Mouse (Mus musculus): ENCODE measurements around the gene Adam11. TPM values are rescaled to one million over a fixed set of nuclear protein-coding genes. Genes with fewer than 3 reads are reported as not detected.

Gene Adam11
- polyA plus RNA-seq, 1 experiment = 0.41 TPM

DNA sequence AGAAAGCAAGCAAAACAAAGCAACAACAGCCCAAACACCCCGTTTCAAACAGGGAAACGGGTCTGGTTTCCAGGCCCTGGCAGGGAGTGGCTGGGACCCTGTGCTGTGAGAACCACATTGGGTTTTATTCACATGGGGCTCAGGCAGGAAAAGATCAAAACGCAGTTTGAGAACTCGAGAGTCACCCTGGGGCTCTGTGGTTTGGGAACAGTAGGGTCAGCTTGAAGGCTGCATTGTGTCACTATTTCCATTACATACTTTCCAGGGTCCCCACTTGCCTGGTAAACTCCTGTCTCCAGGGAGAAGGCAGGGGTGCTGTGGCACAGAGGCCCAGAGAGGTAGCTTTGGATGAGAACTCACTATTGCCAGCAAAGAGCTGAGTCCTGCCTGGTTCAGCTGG, 65.9 kb downstream of the Adam11 start:
- Histone ChIP-seq H3K79me3 (ENCODE audit: low read depth) (no peaks in the 10 kb centered on the region), H3K4me3 (ENCODE audit: insufficient read depth, poor library complexity, severe bottlenecking) (no peak overlapping the region), H3K36me3 (ENCODE audit: control insufficient read depth, insufficient read depth) (no peaks in the 10 kb centered on the region), H3K27me3 (ENCODE audit: control insufficient read depth, insufficient read depth, insufficient read length) (peaks cover 6% of the 10 kb centered on the region), H3ac (ENCODE audit: control insufficient read depth, insufficient read length, low read depth) (no peak overlapping the region), H3K79me2 (ENCODE audit: control insufficient read depth, insufficient read depth) (no peaks in the 10 kb centered on the region)
- TF ChIP-seq MAX (IDR thresholded peaks at IDR 0.05) (no peak), MYOD1 (IDR thresholded peaks at IDR 0.05; ENCODE audit: control insufficient read depth, insufficient read length, low read depth) (no peak), CEBPB (IDR thresholded peaks at IDR 0.05; ENCODE audit: low read depth) (no peak), MYOG (IDR thresholded peaks at IDR 0.05; ENCODE audit: control insufficient read depth, extremely low read depth, insufficient read length) (no peak), USF1 (IDR thresholded peaks at IDR 0.05; ENCODE audit: low read depth) (no peak), CTCF (IDR thresholded peaks at IDR 0.05; ENCODE audit: control insufficient read depth, insufficient read depth, insufficient read length) (no peak), FOSL1 (IDR thresholded peaks at IDR 0.05; ENCODE audit: insufficient read depth, low read length, poor library complexity, severe bottlenecking) (no peak)

Other genes starting within 250 kb of the Adam11 start
- 7.3 TPM for gene Gpatch8, start 205.0 kb upstream of the Adam11 start, polyA plus RNA-seq (2012; fragmentation: generic; extraction: Trizol)
- 0.26 TPM for gene Gm11627, start 182.0 kb upstream of the Adam11 start, polyA plus RNA-seq (2012; fragmentation: generic; extraction: Trizol)
- gene Fzd2, start 157.0 kb upstream of the Adam11 start, polyA plus RNA-seq (2012; fragmentation: generic; extraction: Trizol) = 42.1 TPM
- not detected for gene Meioc, start 97.7 kb upstream of the Adam11 start, polyA plus RNA-seq (2012; fragmentation: generic; extraction: Trizol)
- gene Ccdc43, start 63.7 kb upstream of the Adam11 start, polyA plus RNA-seq (2012; fragmentation: generic; extraction: Trizol) = 18.6 TPM
- 20.7 TPM for gene Gjc1, start 58.3 kb downstream of the Adam11 start, polyA plus RNA-seq (2012; fragmentation: generic; extraction: Trizol)
- gene Higd1b, start 74.4 kb downstream of the Adam11 start, polyA plus RNA-seq (2012; fragmentation: generic; extraction: Trizol) = not detected
- gene Eftud2, start 119.5 kb downstream of the Adam11 start, polyA plus RNA-seq (2012; fragmentation: generic; extraction: Trizol) = 190 TPM
- 0.59 TPM for gene Ccdc103, start 119.8 kb downstream of the Adam11 start, polyA plus RNA-seq (2012; fragmentation: generic; extraction: Trizol)
- 0.05 TPM for gene Fam187a, start 123.7 kb downstream of the Adam11 start, polyA plus RNA-seq (2012; fragmentation: generic; extraction: Trizol)
- 0.02 TPM for gene Gfap, start 139.5 kb downstream of the Adam11 start, polyA plus RNA-seq (2012; fragmentation: generic; extraction: Trizol)
- 44.9 TPM for gene Kif18b, start 163.7 kb downstream of the Adam11 start, polyA plus RNA-seq (2012; fragmentation: generic; extraction: Trizol)
- gene C1ql1, start 185.2 kb downstream of the Adam11 start, polyA plus RNA-seq (2012; fragmentation: generic; extraction: Trizol) = 0.87 TPM

Data from C2C12 (cell line).